In the genomic region with DNA sequence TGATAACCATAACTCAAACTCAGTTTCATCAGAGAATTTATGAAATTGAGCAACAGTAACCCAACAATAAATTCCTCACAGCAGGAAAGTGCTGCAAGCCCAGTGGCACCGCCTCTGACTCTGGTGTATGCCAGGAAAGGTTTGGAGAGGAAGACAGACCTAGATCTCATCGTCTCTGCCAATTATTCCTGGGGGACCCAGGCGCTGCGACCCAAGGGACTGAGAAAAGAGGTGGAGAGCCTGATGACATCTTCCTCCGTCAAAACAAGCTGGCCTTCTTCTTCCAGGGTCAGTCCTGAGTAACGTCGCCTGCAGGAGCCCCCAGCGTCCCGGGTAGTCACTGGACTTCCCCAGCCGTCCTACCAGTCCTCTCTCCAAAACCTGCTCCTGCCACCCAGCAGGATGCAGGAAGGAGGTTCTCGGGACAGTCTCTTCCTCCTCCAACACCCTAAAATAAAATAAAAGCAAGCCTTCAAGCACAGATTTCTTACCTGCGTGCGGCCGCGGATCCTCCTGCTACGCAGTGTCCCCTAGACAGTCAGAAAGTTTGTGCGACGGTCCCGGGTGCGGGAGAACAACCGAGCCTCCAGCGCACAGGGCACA, we compare ENCODE assay signal across 8 mouse cellular contexts. TPM values are rescaled to one million over a fixed set of nuclear protein-coding genes. Genes with fewer than 3 reads are reported as not detected.
A peak's percentile ranks its signal among the peaks of the same experiment; 100 is the strongest.
DNase-seq lines count a peak whose midpoint lies in the region; ATAC-seq and TF ChIP-seq lines count a peak whose summit lies in the region.

No protein-coding gene starts in this region.

- peak; percentile 31 for DNase-seq in skeletal muscle tissue, adult 2 months (ENCODE audit: low read depth, low spot score)
- DNase-seq in layer of hippocampus, adult 9-10 months (ENCODE audit: low spot score), result no peak
- no peak for DNase-seq in left cerebral cortex, adult 9 months (ENCODE audit: low spot score in 2 of 2)

- H3K27me3 ChIP-seq in megakaryocyte, embryonic 14.5 days (replicated peaks), result peaks cover 85% of the 10 kb centered on the region
- H3K27me3 ChIP-seq in heart, embryonic 13.5 days (replicated peaks), result no peaks in the 10 kb centered on the region
- H3K27me3 ChIP-seq in liver, embryonic 12.5 days (replicated peaks), result peaks cover 63% of the 10 kb centered on the region

- no peak for TF ChIP-seq POLR2A in cortical plate, adult 2 months (IDR thresholded peaks at IDR 0.05; ENCODE audit: extremely low read depth, insufficient read depth, low read length)

- ATAC-seq in megakaryocyte, adult 5-6 weeks (ENCODE audit: poor library complexity, severe bottlenecking), result no peak
- no peak for ATAC-seq in heart, embryonic 13.5 days (ENCODE audit: extremely low read depth, insufficient number of reproducible peaks, low FRiP score, low TSS enrichment)
- 0 out of 2 replicates have a peak, but pooled peaks have one; percentile 1 for ATAC-seq in liver, embryonic 12.5 days

- 2% methylated on average over 22 of the region's 22 CpGs for WGBS in heart, embryonic 13.5 days
- WGBS in liver, embryonic 12.5 days (ENCODE audit: insufficient replicate concordance), result 4% methylated on average over 22 of the region's 22 CpGs

- TF ChIP-seq CTCF in cortical plate, adult 2 months (IDR thresholded peaks at IDR 0.05; ENCODE audit: extremely low read depth, insufficient read depth, low read length), result no peak

- H3K27ac ChIP-seq in cortical plate, adult 2 months (ENCODE audit: insufficient read depth, low read length), result no peak overlapping the region
- peak overlapping the region; percentile 69 for H3K27ac ChIP-seq in heart, embryonic 13.5 days (replicated peaks)
- H3K27ac ChIP-seq in liver, embryonic 12.5 days, result peak overlapping the region; percentile 64

- H3K4me2 ChIP-seq in heart, embryonic 13.5 days, result peak overlapping the region; percentile 91
- peak overlapping the region; percentile 87 for H3K4me2 ChIP-seq in liver, embryonic 12.5 days

- H3K9ac ChIP-seq in heart, embryonic 13.5 days, result peak overlapping the region; percentile 86
- H3K9ac ChIP-seq in liver, embryonic 12.5 days, result peak overlapping the region; percentile 68

- no peaks in the 10 kb centered on the region for H3K36me3 ChIP-seq in megakaryocyte, embryonic 14.5 days (replicated peaks; ENCODE audit: low read length)
- H3K36me3 ChIP-seq in heart, embryonic 13.5 days, result no peaks in the 10 kb centered on the region
- H3K36me3 ChIP-seq in liver, embryonic 12.5 days, result no peaks in the 10 kb centered on the region

- peak overlapping the region; percentile 89 for H3K4me3 ChIP-seq in megakaryocyte, embryonic 14.5 days (replicated peaks)
- H3K4me3 ChIP-seq in cortical plate, adult 2 months (ENCODE audit: insufficient read depth, low read length), result peak overlapping the region; percentile 36
- peak overlapping the region; percentile 73 for H3K4me3 ChIP-seq in heart, embryonic 13.5 days
- H3K4me3 ChIP-seq in liver, embryonic 12.5 days, result peak overlapping the region; percentile 60

- peaks cover 10% of the 10 kb centered on the region; the same call in 1 of the 2 replicates for H3K9me3 ChIP-seq in megakaryocyte, embryonic 14.5 days
- H3K9me3 ChIP-seq in heart, embryonic 13.5 days, result no peaks in the 10 kb centered on the region
- H3K9me3 ChIP-seq in liver, embryonic 12.5 days (replicated peaks), result no peaks in the 10 kb centered on the region

- H3K4me1 ChIP-seq in megakaryocyte, embryonic 14.5 days, result peaks cover 25% of the 10 kb centered on the region
- no peaks in the 10 kb centered on the region for H3K4me1 ChIP-seq in cortical plate, adult 2 months (ENCODE audit: control insufficient read depth, insufficient read depth, low read length)
- H3K4me1 ChIP-seq in heart, embryonic 13.5 days, result peaks cover 31% of the 10 kb centered on the region
- peaks cover 29% of the 10 kb centered on the region for H3K4me1 ChIP-seq in liver, embryonic 12.5 days

RNA-seq across cellular contexts. Expression of a gene that starts 0.6 kb away (rescaled TPM):
- polyA plus RNA-seq in megakaryocyte, embryonic 14.5 days (2012; ENCODE audit: insufficient read depth, low replicate concordance), result not detected in 2 replicates
- total RNA-seq in megakaryocyte, adult 5-6 weeks (2015), result not detected in 2 replicates
- not detected in 2 replicates for total RNA-seq in megakaryocyte, adult 5-6 weeks (2017)
- 0.29 and 0.34 TPM in 2 replicates for polyA plus RNA-seq in cortical plate, adult 2 months (2012; rRNA removed)
- 0.80 and 1.4 TPM in 2 replicates for polyA plus RNA-seq in heart, embryonic 13.5 days (2015; fragmentation: Nextera tagmentation; extraction: Ambion mirVana)
- polyA plus RNA-seq in liver, embryonic 12.5 days (2016; fragmentation: Nextera tagmentation; extraction: Ambion mirVana), result 0.20 and 0.24 TPM in 2 replicates

RNA-seq across cellular contexts. Expression of a gene that starts 0.6 kb away (rescaled TPM):
- polyA plus RNA-seq in megakaryocyte, embryonic 14.5 days (2012; ENCODE audit: insufficient read depth, low replicate concordance), result not detected in 2 replicates
- 0.07 TPM in 1 of 2 replicates, not detected in the other for total RNA-seq in megakaryocyte, adult 5-6 weeks (2015)
- 0.04 and 0.15 TPM in 2 replicates for total RNA-seq in megakaryocyte, adult 5-6 weeks (2017)
- polyA plus RNA-seq in cortical plate, adult 2 months (2012; rRNA removed), result 0.06 and 0.81 TPM in 2 replicates
- polyA plus RNA-seq in heart, embryonic 13.5 days (2015; fragmentation: Nextera tagmentation; extraction: Ambion mirVana), result 7.2 and 7.5 TPM in 2 replicates
- polyA plus RNA-seq in liver, embryonic 12.5 days (2016; fragmentation: Nextera tagmentation; extraction: Ambion mirVana), result 0.52 and 1.1 TPM in 2 replicates

Comparison
In these comparisons a context has a peak if more than half of its experiments do, and no peak if none do; other contexts are left out.
1. H3K4me3 ChIP-seq: peak in every context shown above with its lines; median percentile 89 in megakaryocyte, embryonic 14.5 days; 73 in heart, embryonic 13.5 days; 60 in liver, embryonic 12.5 days; 36 in cortical plate, adult 2 months.